Mouse (Mus musculus) small intestine, adult 2 months (tissue): ENCODE measurements around the gene Cdh4.

ENCODE experiments used
- CTCF ChIP-seq: fragments of 200-500 bp; IDR thresholded peaks from 2 replicates; pipeline ENCODE4 v1.5.1; 2012; ENCODE audit warnings: low read depth, mild to moderate bottlenecking, control low read depth, inconsistent platforms, low read length, moderate library complexity, mixed read lengths; ENCODE audit not compliant: insufficient replicate concordance, insufficient read length; ENCODE audit errors: extremely low read depth
- POLR2A ChIP-seq: fragments of 200-500 bp; IDR thresholded peaks from 2 replicates; pipeline ENCODE4 v1.6.1; 2012; ENCODE audit warnings: low read depth, mild to moderate bottlenecking, control low read depth, inconsistent platforms, low read length, moderate library complexity

- TF ChIP-seq POLR2A (no peak), CTCF (no peak)
Observed at GRCm38 (mm10) chr2:179459196-179459595, 17.0 kb downstream of the Cdh4 start.
